Mouse (Mus musculus) cortical plate, adult 2 months (tissue): ENCODE measurements around the gene Adcy7.

Experiments used
- CTCF ChIP-seq: fragments of 200-500 bp; IDR thresholded peaks from 2 replicates; pipeline ENCODE4 v1.5.1; 2011; ENCODE audit warnings: mild to moderate bottlenecking, control low read depth, low read length; ENCODE audit not compliant: insufficient read depth; ENCODE audit errors: extremely low read depth
- POLR2A ChIP-seq: fragments of 200-500 bp; IDR thresholded peaks from 2 replicates; pipeline ENCODE4 v1.6.1; 2011; ENCODE audit warnings: mild to moderate bottlenecking, low read length, control low read depth; ENCODE audit not compliant: insufficient read depth; ENCODE audit errors: extremely low read depth

GRCm38 (mm10) chr8:88269107-88269875, 2.9 kb upstream of the Adcy7 start:
- TF ChIP-seq POLR2A (no peak), CTCF (no peak)
